Mouse (Mus musculus): ENCODE results near the gene Lce3b. TPM values are rescaled to one million over a fixed set of nuclear protein-coding genes. Genes with fewer than 3 reads are reported as not detected.

Lce3b gene
- total RNA-seq (2021), result not detected
- long read RNA-seq, experiment 1, result 0 reads
- long read RNA-seq, experiment 2, result 0 reads

DNA sequence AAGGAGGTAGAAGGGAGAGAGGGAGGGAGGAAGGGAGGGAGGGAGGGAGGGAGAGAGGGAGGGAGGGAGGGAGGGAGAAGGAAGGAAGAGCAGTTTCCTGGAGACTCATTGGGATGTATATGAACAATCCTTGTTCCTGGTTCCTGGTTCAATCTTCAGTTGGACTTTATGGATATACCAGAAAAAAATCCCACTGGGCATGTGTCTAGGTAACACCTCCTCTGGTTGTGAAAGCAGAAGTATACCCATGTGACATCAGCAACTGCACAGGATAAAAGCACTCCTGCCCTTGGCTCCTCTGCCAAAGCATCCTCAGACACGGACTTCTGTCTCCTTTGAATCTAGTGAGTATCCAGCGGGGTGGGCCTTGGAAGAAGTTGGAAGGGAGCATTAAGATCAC is at the start of gene Lce3b:
Gene Lce3b (plus strand): TSS at position 301 of the 400 bp plus-strand sequence.
- DNase-seq, result no peak

DNA sequence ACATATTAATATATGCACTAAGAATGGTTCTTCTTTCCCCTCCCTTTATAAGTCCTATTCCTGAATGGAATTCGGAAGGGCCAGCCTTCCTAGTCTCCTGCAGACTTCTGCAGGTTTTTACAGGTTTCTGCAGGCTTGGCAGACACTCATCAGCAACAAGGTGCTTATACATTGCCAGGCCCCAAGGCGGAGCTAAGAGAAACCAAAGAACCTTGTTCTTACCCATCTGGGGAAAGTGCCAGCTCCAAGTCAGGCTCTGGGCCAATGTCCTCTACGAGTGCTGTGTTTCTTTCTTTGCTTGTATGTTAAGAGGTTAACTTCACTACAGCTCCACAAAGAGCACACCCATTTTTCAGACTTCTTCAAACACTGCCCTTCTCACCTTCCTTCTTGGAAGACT is 38.7 kb upstream of the Lce3b start:
- DNase-seq, result peak; percentile 14

DNA sequence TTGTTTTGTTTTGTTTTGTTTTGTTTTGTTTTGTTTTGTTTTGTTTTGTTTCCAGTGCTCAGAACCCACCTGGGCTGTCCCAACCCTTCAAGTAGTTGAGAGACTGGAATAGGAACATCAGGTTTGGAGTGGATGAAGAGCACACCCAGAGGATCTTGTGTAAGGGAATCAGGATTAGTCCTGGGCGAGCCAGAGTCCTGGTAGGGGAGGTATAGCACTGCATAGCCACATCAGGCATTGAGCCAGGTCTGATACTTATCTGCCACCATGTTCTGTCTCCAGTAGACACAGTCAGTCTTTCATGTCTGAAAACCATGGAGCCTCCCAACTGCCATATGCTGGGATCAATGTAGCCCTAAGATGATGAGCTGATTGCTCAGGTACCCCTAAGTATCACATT is 38.3 kb upstream of the Lce3b start:
- no peak for DNase-seq

DNA sequence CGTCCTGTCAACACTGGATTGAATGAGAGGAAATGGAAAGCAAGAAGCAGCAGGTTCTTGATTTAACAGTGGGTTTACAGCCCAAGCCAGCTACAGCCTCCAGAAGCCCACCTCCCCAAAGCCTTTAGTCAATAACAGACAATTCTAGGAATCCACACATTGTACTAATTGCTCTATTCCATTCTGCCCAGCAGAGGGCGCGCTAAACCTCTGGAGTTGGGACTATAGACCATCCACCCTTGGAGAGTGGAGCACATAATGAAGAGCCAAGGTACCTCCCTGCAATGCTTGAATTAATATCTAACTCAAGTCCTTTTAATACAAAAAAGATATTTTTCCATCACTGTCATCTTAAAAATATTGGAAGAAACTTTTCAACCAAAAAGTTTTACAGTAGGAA is 29.8 kb upstream of the Lce3b start:
- peak; percentile 44 for DNase-seq

DNA sequence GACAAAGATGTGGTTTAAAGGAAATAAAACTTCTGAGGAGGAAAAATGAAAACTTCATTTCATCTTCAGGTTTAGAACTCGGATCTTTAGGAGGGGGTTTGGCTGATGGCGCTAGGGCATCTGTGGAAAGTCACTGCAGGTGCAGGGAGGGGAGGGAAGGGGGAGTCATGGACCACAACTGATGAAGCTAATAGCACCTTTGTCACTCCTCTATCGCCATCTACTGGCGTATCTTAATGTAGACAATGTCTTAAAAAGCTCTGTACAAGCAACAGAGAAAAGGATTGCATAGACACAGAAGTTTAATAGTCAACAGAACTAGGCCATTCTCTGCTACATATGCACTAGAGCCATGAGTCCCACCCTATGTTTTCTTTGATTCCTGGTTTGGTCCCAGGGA is 29.1 kb upstream of the Lce3b start:
- DNase-seq, result no peak

DNA sequence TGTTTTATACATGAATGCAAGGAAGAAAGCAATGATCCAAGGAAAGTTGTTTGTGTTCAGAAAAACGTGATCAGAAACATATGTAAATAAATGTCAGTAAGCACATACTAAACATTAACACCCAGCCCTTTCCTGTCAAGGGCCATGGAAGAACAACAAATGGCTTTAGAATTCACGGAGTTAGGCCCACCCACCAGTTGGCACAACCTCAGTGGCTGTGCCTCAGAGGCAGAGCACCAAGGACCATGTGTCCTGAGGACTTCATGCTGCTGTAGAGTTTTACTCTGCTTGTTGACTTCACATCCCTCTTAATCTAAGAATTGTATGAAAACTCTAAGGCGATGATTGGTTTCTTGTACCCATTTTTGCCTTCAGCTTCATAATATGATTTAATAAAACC is 27.6 kb upstream of the Lce3b start:
- DNase-seq, result no peak

DNA sequence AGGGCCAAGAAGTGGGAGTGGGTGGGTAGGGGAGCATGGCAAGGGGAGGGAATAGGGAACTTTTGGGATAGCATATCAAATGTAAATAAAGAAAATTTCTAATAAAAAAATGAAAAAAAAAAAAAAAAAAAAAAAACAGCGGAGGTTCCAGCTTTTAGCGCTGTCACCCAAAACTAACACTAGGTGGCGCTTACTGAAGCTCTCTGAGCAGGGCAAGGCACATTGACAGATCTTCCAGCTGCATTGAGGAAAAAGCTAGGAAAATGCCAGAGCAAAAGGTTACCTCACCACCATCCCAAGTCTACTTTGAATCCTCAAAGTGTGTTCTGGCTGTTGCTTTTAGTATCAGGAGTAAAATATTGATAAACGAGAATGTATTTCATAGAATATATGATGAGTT is 25.2 kb upstream of the Lce3b start:
- DNase-seq, result peak; percentile 19

DNA sequence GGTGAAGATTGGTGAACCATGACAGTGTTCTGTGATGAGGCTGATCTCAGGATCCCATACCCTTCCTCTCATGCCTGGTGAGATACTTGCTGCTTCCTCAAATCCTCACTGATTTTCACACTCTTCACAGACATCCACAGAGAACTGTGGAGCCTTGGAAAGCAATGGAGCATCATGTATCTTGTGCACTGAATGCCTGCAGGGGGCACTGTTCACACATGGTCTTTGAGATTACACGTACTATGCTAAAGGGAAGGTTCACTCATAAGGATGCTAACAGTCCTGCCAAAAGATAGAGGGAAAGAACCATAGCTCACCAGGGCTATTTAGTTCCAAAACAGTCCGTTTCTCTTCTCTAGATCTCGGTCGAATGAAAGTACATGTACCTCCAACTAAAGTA is 12.4 kb upstream of the Lce3b start:
- DNase-seq, result peak; percentile 23

DNA sequence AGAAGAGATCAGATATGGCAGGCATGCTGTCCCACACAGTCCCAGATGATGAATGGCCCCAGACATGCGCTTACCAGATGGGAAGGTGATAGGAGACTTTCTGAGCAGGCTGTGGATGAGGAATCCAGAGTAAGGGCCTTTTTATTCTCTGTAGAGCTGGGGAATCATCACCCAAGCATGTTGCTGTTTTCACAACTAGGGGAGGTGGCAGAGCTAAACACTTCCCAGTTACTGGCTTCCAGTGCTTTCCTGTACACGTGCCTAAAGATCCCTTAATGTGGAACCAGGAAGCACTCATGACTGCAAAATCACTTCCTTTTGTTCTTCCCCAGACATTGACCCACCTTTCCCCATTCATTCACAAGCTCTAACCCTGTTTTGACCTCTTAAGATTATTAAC is 6.6 kb upstream of the Lce3b start, which contains the start of gene Lce3a:
Gene Lce3a (minus strand): TSS at position 101 of the 400 bp plus-strand sequence.
- no peak for DNase-seq

DNA sequence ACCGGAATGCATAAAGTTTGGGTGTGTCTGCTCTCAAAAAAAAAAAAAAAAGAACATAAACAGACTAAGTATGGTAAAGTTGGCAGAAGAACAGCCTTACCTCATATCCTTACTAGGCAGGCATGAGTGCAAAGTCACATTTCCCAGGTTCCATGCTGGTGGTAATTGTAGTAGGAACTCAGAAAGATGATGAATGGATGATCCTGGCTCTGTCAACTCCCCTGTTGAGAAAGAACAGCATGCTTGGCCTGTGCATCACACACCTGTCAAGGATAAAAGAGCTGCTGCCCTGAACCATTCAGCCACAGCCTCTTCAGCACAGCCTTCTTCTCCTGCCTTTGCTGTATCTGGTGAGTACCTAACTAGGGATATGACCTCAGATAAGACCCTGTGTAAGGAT is 11.4 kb downstream of the Lce3b start, which contains the start of gene Lce3c:
Gene Lce3c (plus strand): TSS at position 301 of the 400 bp plus-strand sequence.
- no peak for DNase-seq

DNA sequence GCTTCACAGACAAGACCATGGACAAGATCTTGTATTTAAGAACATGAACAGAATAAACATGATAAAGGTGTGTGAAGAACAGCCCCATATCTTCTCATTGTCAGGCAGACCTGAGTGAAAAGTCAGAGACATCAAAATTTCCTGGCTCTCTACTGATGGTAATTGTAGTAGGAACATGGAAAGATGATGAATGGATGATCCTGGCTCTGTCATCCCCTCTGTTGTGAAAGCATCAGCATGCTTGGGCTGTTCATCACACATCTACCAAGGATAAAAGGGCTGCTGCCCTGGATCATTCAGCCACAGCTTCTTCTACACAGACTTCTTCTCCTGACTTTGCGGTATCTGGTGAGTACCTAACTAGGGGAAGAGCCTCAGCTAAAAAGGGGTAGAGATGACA is 24.3 kb downstream of the Lce3b start, which contains the start of gene Lce3d:
Gene Lce3d (plus strand): TSS at position 301 of the 400 bp plus-strand sequence.
- no peak for DNase-seq

DNA sequence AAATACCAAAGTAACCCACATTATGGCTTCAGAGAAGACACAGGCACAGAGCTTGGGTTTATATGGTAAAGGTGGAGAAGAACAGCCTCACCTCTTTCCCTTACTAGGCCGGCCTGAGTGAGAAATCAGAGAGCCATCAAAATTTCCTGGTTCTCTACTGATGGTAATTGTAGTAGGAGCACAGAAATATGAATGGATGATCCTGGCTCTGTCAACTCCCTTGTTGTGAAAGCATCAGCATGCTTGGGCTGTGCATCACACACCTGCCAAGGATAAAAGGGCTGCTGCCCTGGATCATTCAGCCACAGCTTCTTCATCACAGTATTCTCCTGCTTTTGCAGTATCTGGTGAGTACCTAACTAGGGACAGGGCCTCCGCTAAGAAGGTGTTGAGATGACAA is 34.0 kb downstream of the Lce3b start, which contains the start of gene Lce3e:
Gene Lce3e (plus strand): TSS at position 301 of the 400 bp plus-strand sequence.
- no peak for DNase-seq

DNA sequence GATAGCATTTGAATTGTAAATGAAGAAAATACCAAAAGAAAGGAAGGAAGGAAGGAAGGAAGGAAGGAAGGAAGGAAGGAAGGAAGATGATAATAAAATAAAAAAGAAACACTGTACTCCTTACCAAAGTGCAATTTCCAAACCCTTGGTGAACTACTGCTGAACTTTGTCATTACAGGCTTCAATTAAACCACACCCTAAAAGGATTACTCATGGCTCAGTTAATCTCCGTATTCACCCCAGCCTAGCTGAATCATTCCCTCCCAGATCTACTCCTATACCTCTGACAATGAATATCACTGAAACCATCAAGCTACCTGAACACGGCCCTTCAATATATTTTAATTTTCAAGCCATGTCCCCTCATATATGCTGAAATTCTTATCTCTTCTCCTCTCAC is 45.7 kb downstream of the Lce3b start:
- no peak for DNase-seq

Other genes with a start within 250 kb of the Lce3b start
- gene Lce1d, start 245.8 kb upstream of the Lce3b start, total RNA-seq (2021), result not detected
- gene Lce1e, start 223.9 kb upstream of the Lce3b start, total RNA-seq (2021), result not detected
- not detected for gene Lce1f, start 212.6 kb upstream of the Lce3b start, total RNA-seq (2021)
- gene Gm38119, start 193.9 kb upstream of the Lce3b start, total RNA-seq (2021), result not detected
- gene Lce1g, start 180.6 kb upstream of the Lce3b start, total RNA-seq (2021), result not detected
- gene Lce1h, start 167.9 kb upstream of the Lce3b start, total RNA-seq (2021), result not detected
- not detected for gene Lce1i, start 154.1 kb upstream of the Lce3b start, total RNA-seq (2021)
- gene Lce1j, start 142.5 kb upstream of the Lce3b start, total RNA-seq (2021), result not detected
- not detected for gene Lce1k, start 125.1 kb upstream of the Lce3b start, total RNA-seq (2021)
- not detected for gene Kprp, start 105.7 kb upstream of the Lce3b start, total RNA-seq (2021)
- not detected for gene Lce1l, start 81.7 kb upstream of the Lce3b start, total RNA-seq (2021)
- gene 2310050C09Rik, start 62.8 kb upstream of the Lce3b start, total RNA-seq (2021), result not detected
- gene Lce3a, start 6.7 kb upstream of the Lce3b start, total RNA-seq (2021), result not detected
- gene Lce3c, start 11.5 kb downstream of the Lce3b start, total RNA-seq (2021), result not detected
- not detected for gene Lce3d, start 24.4 kb downstream of the Lce3b start, total RNA-seq (2021)
- gene Lce3e, start 34.1 kb downstream of the Lce3b start, total RNA-seq (2021), result not detected
- not detected for gene Lce3f, start 59.2 kb downstream of the Lce3b start, total RNA-seq (2021)
- gene Crct1, start 82.7 kb downstream of the Lce3b start, total RNA-seq (2021), result not detected
- not detected for gene Lce1m, start 86.1 kb downstream of the Lce3b start, total RNA-seq (2021)
- gene Gm4858, start 135.8 kb downstream of the Lce3b start, total RNA-seq (2021), result not detected
- gene Crnn, start 211.8 kb downstream of the Lce3b start, total RNA-seq (2021), result not detected

All from adrenal gland, postnatal 10 days (tissue).